Mouse (Mus musculus): Measurements from ENCODE around the gene Ces2g. TPM values are rescaled to one million over a fixed set of nuclear protein-coding genes. Genes with fewer than 3 reads are reported as not detected.

Gene Ces2g
- polyA plus RNA-seq, 1 experiment, result 29.5 TPM

DNA sequence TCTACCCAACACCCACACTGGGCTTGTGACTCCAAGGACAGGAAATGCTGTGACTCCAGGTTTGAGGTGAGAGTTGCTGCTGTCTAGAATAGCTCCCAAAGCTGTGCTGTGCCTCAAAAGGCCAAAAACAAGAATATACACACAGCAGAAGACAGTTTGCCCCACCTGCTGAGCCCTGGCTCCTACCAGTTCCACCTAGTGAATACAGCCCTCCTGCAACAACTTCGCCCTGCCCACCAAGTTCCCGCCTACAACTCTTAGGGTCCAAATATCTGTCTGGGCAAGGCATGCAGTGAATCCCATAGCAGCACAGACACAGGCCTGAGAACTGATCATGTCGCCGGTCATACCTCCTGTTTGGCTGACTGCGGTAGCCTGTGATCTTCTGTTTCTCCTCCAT lies 22.6 kb downstream of the Ces2g start:
- no peak overlapping the region for H3K4me3 ChIP-seq (replicated peaks; ENCODE audit: control insufficient read depth, low read depth, low read length)
- no peaks in the 10 kb centered on the region for H3K4me1 ChIP-seq (ENCODE audit: control insufficient read depth, insufficient read depth, low read length)
- 86% methylated on average over 5 of the region's 5 CpGs for WGBS
- no peak overlapping the region for H3K27ac ChIP-seq (ENCODE audit: control insufficient read depth, insufficient read depth, low read depth, low read length, poor library complexity)
- TF ChIP-seq CTCF (IDR thresholded peaks at IDR 0.05; ENCODE audit: control insufficient read depth, insufficient read depth, low read length), result no peak
- no peak for TF ChIP-seq POLR2A (IDR thresholded peaks at IDR 0.05; ENCODE audit: borderline replicate concordance, control insufficient read depth, low read depth, low read length)

DNA sequence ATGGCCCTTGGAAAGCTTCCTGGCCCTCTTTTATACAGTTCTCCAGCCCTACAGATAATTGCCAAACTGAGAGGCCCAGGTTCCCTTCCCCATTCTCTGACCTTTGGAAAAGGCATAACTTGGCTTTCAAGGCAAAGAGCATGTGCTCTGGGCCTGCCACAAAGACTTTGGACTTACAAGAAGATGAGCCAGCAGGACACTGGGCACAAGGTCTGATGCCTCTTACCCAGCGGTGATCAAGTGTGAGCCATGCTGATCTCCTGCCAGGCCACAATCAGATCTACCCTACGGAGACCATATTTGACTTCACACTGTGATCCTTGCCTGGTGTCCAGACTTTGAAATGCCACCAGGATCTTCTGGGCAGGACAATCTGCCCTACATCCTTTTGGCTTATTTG lies 23.4 kb downstream of the Ces2g start:
- no peak overlapping the region for H3K4me3 ChIP-seq (replicated peaks; ENCODE audit: control insufficient read depth, low read depth, low read length)
- no peak for TF ChIP-seq CTCF (IDR thresholded peaks at IDR 0.05; ENCODE audit: control insufficient read depth, insufficient read depth, low read length)
- no peak for TF ChIP-seq POLR2A (IDR thresholded peaks at IDR 0.05; ENCODE audit: borderline replicate concordance, control insufficient read depth, low read depth, low read length)
- 81% methylated on average over 2 of the region's 2 CpGs for WGBS
- no peak overlapping the region for H3K27ac ChIP-seq (ENCODE audit: control insufficient read depth, insufficient read depth, low read depth, low read length, poor library complexity)
- H3K4me1 ChIP-seq (ENCODE audit: control insufficient read depth, insufficient read depth, low read length), result no peaks in the 10 kb centered on the region

DNA sequence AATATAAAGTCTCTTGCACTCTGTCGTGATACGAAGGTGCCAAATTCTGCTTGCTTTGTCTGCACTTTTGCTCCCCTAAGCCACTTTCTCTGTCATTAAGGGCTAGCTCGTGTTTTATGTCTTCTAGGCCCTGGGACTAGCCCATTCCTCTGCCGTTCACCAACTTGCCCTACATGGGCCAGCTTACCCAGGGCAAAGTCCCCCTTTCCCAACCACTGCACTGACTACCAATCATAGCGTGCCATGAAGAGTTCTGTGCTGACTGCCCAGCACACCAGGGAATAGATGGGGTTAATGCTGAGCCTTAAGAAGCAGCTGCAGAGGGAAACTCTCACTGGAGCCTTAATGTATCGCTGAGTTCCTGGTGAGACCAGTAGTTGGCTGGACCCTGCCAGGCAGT lies 36.7 kb downstream of the Ces2g start:
- 77% methylated on average over 6 of the region's 6 CpGs for WGBS
- no peaks in the 10 kb centered on the region for H3K4me1 ChIP-seq (ENCODE audit: control insufficient read depth, insufficient read depth, low read length)
- H3K27ac ChIP-seq (ENCODE audit: control insufficient read depth, insufficient read depth, low read depth, low read length, poor library complexity), result no peak overlapping the region
- no peak overlapping the region for H3K4me3 ChIP-seq (replicated peaks; ENCODE audit: control insufficient read depth, low read depth, low read length)
- TF ChIP-seq POLR2A (IDR thresholded peaks at IDR 0.05; ENCODE audit: borderline replicate concordance, control insufficient read depth, low read depth, low read length) (no peak), CTCF (IDR thresholded peaks at IDR 0.05; ENCODE audit: control insufficient read depth, insufficient read depth, low read length) (no peak)

DNA sequence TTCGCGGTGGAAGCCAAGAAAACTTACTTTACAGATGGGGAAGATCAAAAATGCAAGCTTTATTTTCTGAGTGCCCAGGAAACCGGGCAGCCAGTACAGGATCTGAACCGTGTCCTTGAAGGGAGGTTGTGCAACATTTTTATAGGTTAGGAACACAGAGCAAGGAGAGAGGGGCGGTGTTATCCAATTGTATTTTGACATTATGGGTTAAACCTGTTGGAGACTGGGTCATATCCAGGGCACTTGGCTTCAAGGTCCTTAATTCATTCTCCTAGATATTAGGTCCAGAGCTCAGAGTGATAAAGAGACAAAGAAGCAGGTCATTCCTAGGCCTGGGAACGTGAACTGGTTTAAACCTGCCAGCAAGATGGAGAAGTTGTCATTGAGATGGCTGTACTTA lies 37.7 kb downstream of the Ces2g start:
- 71% methylated on average over 6 of the region's 6 CpGs for WGBS
- no peak overlapping the region for H3K27ac ChIP-seq (ENCODE audit: control insufficient read depth, insufficient read depth, low read depth, low read length, poor library complexity)
- H3K4me3 ChIP-seq (replicated peaks; ENCODE audit: control insufficient read depth, low read depth, low read length), result no peak overlapping the region
- no peaks in the 10 kb centered on the region for H3K4me1 ChIP-seq (ENCODE audit: control insufficient read depth, insufficient read depth, low read length)
- TF ChIP-seq POLR2A (IDR thresholded peaks at IDR 0.05; ENCODE audit: borderline replicate concordance, control insufficient read depth, low read depth, low read length) (no peak), CTCF (IDR thresholded peaks at IDR 0.05; ENCODE audit: control insufficient read depth, insufficient read depth, low read length) (no peak)

DNA sequence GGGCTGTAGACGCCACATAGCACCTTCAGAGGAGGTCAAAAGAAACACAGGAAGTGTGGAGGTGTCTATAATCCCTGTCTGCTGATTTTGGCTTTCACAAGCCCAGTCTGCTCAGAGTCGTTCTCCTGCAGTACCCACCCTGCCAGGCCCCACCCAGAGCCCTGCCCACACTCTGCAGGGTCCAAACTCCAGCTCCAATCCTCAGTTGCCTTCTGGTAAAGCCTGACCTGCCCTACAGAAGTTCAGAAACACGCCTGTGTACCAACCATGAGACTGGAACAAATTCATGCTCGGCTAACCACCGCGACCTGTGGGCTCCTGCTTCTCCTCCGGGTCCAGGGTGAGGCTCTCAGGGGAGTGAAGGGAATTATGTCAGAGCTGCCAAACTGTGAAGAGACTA lies 39.1 kb downstream of the Ces2g start, which contains the start of gene Ces2h:
Gene Ces2h (plus strand): TSS at position 268 of the 400 bp plus-strand sequence.
- no peaks in the 10 kb centered on the region for H3K4me1 ChIP-seq (ENCODE audit: control insufficient read depth, insufficient read depth, low read length)
- H3K4me3 ChIP-seq (replicated peaks; ENCODE audit: control insufficient read depth, low read depth, low read length), result no peak within 1 kb of the TSS
- 70% methylated on average over 7 of the region's 7 CpGs for WGBS

DNA sequence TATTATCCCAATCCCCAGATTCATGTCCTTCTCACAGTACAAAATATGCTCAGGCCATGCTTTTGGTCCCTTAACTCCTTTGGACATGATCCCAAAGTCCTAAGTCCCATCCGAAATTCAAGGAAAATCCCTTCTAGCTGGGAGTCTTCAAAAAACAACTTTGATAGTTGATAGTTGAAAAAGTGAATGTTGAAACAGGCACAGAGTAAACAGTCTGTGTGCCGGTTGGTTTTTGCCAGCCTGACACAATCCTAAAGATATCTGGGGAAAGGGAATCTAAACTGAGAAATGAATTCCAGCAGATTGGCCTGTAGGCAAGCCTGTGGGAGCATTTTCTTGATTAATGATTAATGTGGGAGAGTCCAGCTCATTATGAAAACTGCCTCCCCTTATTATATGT lies 48.5 kb downstream of the Ces2g start:
- TF ChIP-seq CTCF (IDR thresholded peaks at IDR 0.05; ENCODE audit: control insufficient read depth, insufficient read depth, low read length) (no peak), POLR2A (IDR thresholded peaks at IDR 0.05; ENCODE audit: borderline replicate concordance, control insufficient read depth, low read depth, low read length) (no peak)
- no peak overlapping the region for H3K27ac ChIP-seq (ENCODE audit: control insufficient read depth, insufficient read depth, low read depth, low read length, poor library complexity)
- WGBS, result 77% methylated on average over 2 of the region's 2 CpGs
- no peak overlapping the region for H3K4me3 ChIP-seq (replicated peaks; ENCODE audit: control insufficient read depth, low read depth, low read length)
- H3K4me1 ChIP-seq (ENCODE audit: control insufficient read depth, insufficient read depth, low read length), result no peaks in the 10 kb centered on the region

More for the DNA sequence above, 39.1 kb downstream of the Ces2g start, which contains the start of gene Ces2h:
- no peak within 1 kb of the TSS for H3K27ac ChIP-seq (ENCODE audit: control insufficient read depth, insufficient read depth, low read depth, low read length, poor library complexity)
- no peak for TF ChIP-seq CTCF (IDR thresholded peaks at IDR 0.05; ENCODE audit: control insufficient read depth, insufficient read depth, low read length)
- no peak for TF ChIP-seq POLR2A (IDR thresholded peaks at IDR 0.05; ENCODE audit: borderline replicate concordance, control insufficient read depth, low read depth, low read length)

DNA sequence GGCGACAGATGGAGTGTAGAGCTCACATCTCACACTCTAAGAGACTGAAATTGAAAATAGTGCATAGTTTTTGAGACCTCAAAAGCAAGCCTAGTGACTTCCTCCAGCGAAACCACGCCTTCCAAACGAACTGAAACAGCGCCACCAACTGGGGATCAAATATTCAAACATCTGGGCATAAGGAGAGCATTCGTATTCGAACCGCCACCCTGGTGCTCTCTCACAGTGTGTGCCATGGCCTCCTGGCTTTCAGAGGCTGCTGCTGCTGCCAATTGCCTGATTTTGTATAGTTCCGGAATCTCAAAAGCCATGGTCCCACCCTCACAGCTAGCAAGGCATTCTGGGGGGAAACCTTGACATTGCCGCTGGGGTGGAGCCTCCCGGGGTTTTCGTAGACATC lies 49.6 kb downstream of the Ces2g start:
- Histone ChIP-seq H3K4me3 (replicated peaks; ENCODE audit: control insufficient read depth, low read depth, low read length) (no peak overlapping the region), H3K4me1 (ENCODE audit: control insufficient read depth, insufficient read depth, low read length) (no peaks in the 10 kb centered on the region), H3K27ac (ENCODE audit: control insufficient read depth, insufficient read depth, low read depth, low read length, poor library complexity) (no peak overlapping the region)
- TF ChIP-seq CTCF (IDR thresholded peaks at IDR 0.05; ENCODE audit: control insufficient read depth, insufficient read depth, low read length) (peak; percentile 26; the same call in 1 of the 2 replicates), POLR2A (IDR thresholded peaks at IDR 0.05; ENCODE audit: borderline replicate concordance, control insufficient read depth, low read depth, low read length) (no peak)
- WGBS, result 78% methylated on average over 12 of the region's 12 CpGs

DNA sequence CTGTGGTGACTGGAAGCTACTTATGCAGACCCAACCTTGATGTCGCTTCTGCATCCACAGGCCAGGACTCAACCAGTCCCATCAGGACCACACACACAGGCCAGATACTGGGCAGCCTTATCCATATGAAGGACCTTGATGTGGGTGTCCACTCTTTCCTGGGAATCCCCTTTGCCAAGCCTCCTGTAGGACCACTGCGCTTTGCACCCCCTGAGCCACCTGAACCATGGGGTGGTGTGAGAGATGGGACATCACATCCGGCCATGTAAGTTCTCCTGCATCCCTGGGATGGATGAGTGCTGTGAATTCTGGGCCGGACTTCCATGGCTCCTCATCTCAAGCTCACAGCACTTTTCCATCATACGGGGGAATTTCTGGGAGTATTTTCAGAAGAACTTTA lies 52.9 kb downstream of the Ces2g start:
- no peaks in the 10 kb centered on the region for H3K4me1 ChIP-seq (ENCODE audit: control insufficient read depth, insufficient read depth, low read length)
- TF ChIP-seq POLR2A (IDR thresholded peaks at IDR 0.05; ENCODE audit: borderline replicate concordance, control insufficient read depth, low read depth, low read length) (no peak), CTCF (IDR thresholded peaks at IDR 0.05; ENCODE audit: control insufficient read depth, insufficient read depth, low read length) (no peak)
- WGBS, result 85% methylated on average over 5 of the region's 5 CpGs
- no peak overlapping the region for H3K27ac ChIP-seq (ENCODE audit: control insufficient read depth, insufficient read depth, low read depth, low read length, poor library complexity)
- no peak overlapping the region for H3K4me3 ChIP-seq (replicated peaks; ENCODE audit: control insufficient read depth, low read depth, low read length)

Other genes with a start within 250 kb of the Ces2g start
- 1.3 and 2.5 TPM in 2 replicates for gene Ces2a, start 227.7 kb upstream of the Ces2g start, polyA plus RNA-seq (2011; ENCODE audit: insufficient read depth, insufficient read length, low replicate concordance, missing spikeins)
- gene Ces2b, start 130.1 kb upstream of the Ces2g start, polyA plus RNA-seq (2011; ENCODE audit: insufficient read depth, insufficient read length, low replicate concordance, missing spikeins), result not detected in 2 replicates
- not detected in 2 replicates for gene Ces2c, start 114.7 kb upstream of the Ces2g start, polyA plus RNA-seq (2011; ENCODE audit: insufficient read depth, insufficient read length, low replicate concordance, missing spikeins)
- gene Ces2e, start 35.5 kb upstream of the Ces2g start, polyA plus RNA-seq (2011; ENCODE audit: insufficient read depth, insufficient read length, low replicate concordance, missing spikeins), result 0.49 and 1.2 TPM in 2 replicates
- not detected in 2 replicates for gene Ces2f, start 14.4 kb upstream of the Ces2g start, polyA plus RNA-seq (2011; ENCODE audit: insufficient read depth, insufficient read length, low replicate concordance, missing spikeins)
- not detected in 2 replicates for gene Ces2h, start 39.1 kb downstream of the Ces2g start, polyA plus RNA-seq (2011; ENCODE audit: insufficient read depth, insufficient read length, low replicate concordance, missing spikeins)
- gene Ces3a, start 86.9 kb downstream of the Ces2g start, polyA plus RNA-seq (2011; ENCODE audit: insufficient read depth, insufficient read length, low replicate concordance, missing spikeins), result 2.3 and 7.1 TPM in 2 replicates
- gene Ces3b, start 122.0 kb downstream of the Ces2g start, polyA plus RNA-seq (2011; ENCODE audit: insufficient read depth, insufficient read length, low replicate concordance, missing spikeins), result 0.95 and 1.3 TPM in 2 replicates
- not detected in 2 replicates for gene Ces4a, start 170.1 kb downstream of the Ces2g start, polyA plus RNA-seq (2011; ENCODE audit: insufficient read depth, insufficient read length, low replicate concordance, missing spikeins)
- gene Cbfb, start 209.0 kb downstream of the Ces2g start, polyA plus RNA-seq (2011; ENCODE audit: insufficient read depth, insufficient read length, low replicate concordance, missing spikeins), result 9.7 and 36.4 TPM in 2 replicates

Data from bone marrow, adult 2 months (tissue).